Mouse (Mus musculus) retina, adult 2 months (tissue): ENCODE results near the gene Frs2.
"Not testable (repeated sequence)": the region's sequence is repeated elsewhere in the genome, so short reads cannot be mapped to it uniquely, and the experiment has no call there.

Experiments
- DNase-seq: peaks from one replicate; pipeline ENCODE4 v3.0.0-alpha.2; 2012; ENCODE audit warnings: low read depth, low spot score

The Frs2 gene

GRCm38 (mm10) chr10:117147463-117148360, 622 bp downstream of the Frs2 start:
- no peak for DNase-seq

GRCm38 (mm10) chr10:117146421-117146820, 1.9 kb downstream of the Frs2 start:
- no peak for DNase-seq

GRCm38 (mm10) chr10:117145546-117146265, 2.6 kb downstream of the Frs2 start:
- DNase-seq: no peak

GRCm38 (mm10) chr10:117144628-117145027, 3.7 kb downstream of the Frs2 start:
- no peak for DNase-seq

- DNase-seq: no peak
These were observed 4.3 kb downstream of the Frs2 start for GRCm38 (mm10) chr10:117144071-117144470.

GRCm38 (mm10) chr10:117143311-117143710, 5.0 kb downstream of the Frs2 start:
- DNase-seq: no peak

GRCm38 (mm10) chr10:117141939-117142552, 6.3 kb downstream of the Frs2 start:
- DNase-seq: no peak

GRCm38 (mm10) chr10:117131506-117131905, 16.8 kb downstream of the Frs2 start:
- DNase-seq: not testable (repeated sequence)

GRCm38 (mm10) chr10:117130037-117130436, 18.3 kb downstream of the Frs2 start:
- no peak for DNase-seq

- no peak for DNase-seq
These were observed 19.6 kb downstream of the Frs2 start for GRCm38 (mm10) chr10:117128693-117129092.

- DNase-seq: no peak
These were observed 20.9 kb downstream of the Frs2 start for GRCm38 (mm10) chr10:117127480-117127879.

- DNase-seq: no peak
These were observed 21.6 kb downstream of the Frs2 start for GRCm38 (mm10) chr10:117126719-117127118.

GRCm38 (mm10) chr10:117126233-117126632, 22.1 kb downstream of the Frs2 start:
- no peak for DNase-seq

GRCm38 (mm10) chr10:117121448-117121847, 26.9 kb downstream of the Frs2 start:
- DNase-seq: no peak

GRCm38 (mm10) chr10:117120051-117120666, 28.2 kb downstream of the Frs2 start:
- DNase-seq: no peak

- DNase-seq: no peak
These were observed 28.8 kb downstream of the Frs2 start for GRCm38 (mm10) chr10:117119531-117119930.

- no peak for DNase-seq
These were observed 29.9 kb downstream of the Frs2 start for GRCm38 (mm10) chr10:117118421-117118831.

- no peak for DNase-seq
These were observed 32.7 kb downstream of the Frs2 start for GRCm38 (mm10) chr10:117115652-117116051.

- DNase-seq: no peak
These were observed 35.8 kb downstream of the Frs2 start for GRCm38 (mm10) chr10:117112545-117112944.

- DNase-seq: no peak
These were observed 36.9 kb downstream of the Frs2 start for GRCm38 (mm10) chr10:117111455-117111854.

GRCm38 (mm10) chr10:117110271-117110670, 38.1 kb downstream of the Frs2 start:
- no peak for DNase-seq

GRCm38 (mm10) chr10:117106686-117107085, 41.6 kb downstream of the Frs2 start:
- DNase-seq: no peak
